Mouse (Mus musculus) MEL (cell line): ENCODE data around the gene Tmem107. TPM values are rescaled to one million over a fixed set of nuclear protein-coding genes. Genes with fewer than 3 reads are reported as not detected.

Experiments
- DNase-seq: peaks from one replicate; pipeline ENCODE4 v3.0.0; 2011; ENCODE audit warnings: low read depth, low spot score
- H3K27ac ChIP-seq: 2 replicates; pipeline ENCODE4 v1.5.1; 2012; ENCODE audit warnings: low read depth, mild to moderate bottlenecking, control low read depth, low read length, moderate library complexity; ENCODE audit not compliant: control insufficient read depth
- H3K27me3 ChIP-seq, 2 experiments: fragments of 150-350 bp in 1 of 2; sonication (generic) in 1 of 2; 2 replicates each; pipeline ENCODE4 v1.6.1; 2012; ENCODE audit warnings: low read length in 2 of 2, mild to moderate bottlenecking in 2 of 2, improper control_type of control experiment in 1 of 2, moderate library complexity in 1 of 2; ENCODE audit not compliant: insufficient read depth in 2 of 2, control insufficient read depth in 1 of 2
- H3K36me3 ChIP-seq, 2 experiments: 2 replicates each; pipeline ENCODE4 v1.6.1; 2012 to 2014; ENCODE audit warnings: low read length in 2 of 2, improper control_type of control experiment in 1 of 2, inconsistent platforms in 1 of 2, mild to moderate bottlenecking in 1 of 2; ENCODE audit not compliant: insufficient read depth in 2 of 2, control insufficient read depth in 1 of 2
- H3K4me1 ChIP-seq, 2 experiments: fragments of 150-350 bp in 1 of 2; sonication (generic) in 1 of 2; 2 replicates each; pipeline ENCODE4 v1.6.1; 2012; ENCODE audit warnings: low read length in 2 of 2, improper control_type of control experiment in 1 of 2, mild to moderate bottlenecking in 1 of 2; ENCODE audit not compliant: insufficient read depth in 2 of 2, control insufficient read depth in 1 of 2
- H3K4me3 ChIP-seq, 2 experiments: fragments of 150-350 bp in 1 of 2; sonication (generic) in 1 of 2; 2 replicates each; pipeline ENCODE4 v1.5.1; 2012; ENCODE audit warnings: low read depth in 2 of 2, low read length in 2 of 2, mild to moderate bottlenecking in 2 of 2, moderate library complexity in 2 of 2, control low read depth in 1 of 2, improper control_type of control experiment in 1 of 2; ENCODE audit not compliant: control insufficient read depth in 1 of 2, insufficient read depth in 1 of 2
- H3K79me2 ChIP-seq: 2 replicates; pipeline ENCODE4 v1.6.1; 2012; ENCODE audit warnings: mild to moderate bottlenecking, low read length, moderate library complexity; ENCODE audit not compliant: control insufficient read depth, poor library complexity, insufficient read depth
- H3K9ac ChIP-seq: 2 replicates; pipeline ENCODE4 v1.6.1; 2012; ENCODE audit warnings: low read depth, mild to moderate bottlenecking, control low read depth, low read length, moderate library complexity; ENCODE audit not compliant: control insufficient read depth, poor library complexity, severe bottlenecking
- H3K9me3 ChIP-seq: fragments of 150-350 bp; sonication (generic); replicated peaks from 2 replicates; pipeline ENCODE4 v1.6.1; 2012; ENCODE audit warnings: mild to moderate bottlenecking, low read length, improper control_type of control experiment, moderate library complexity; ENCODE audit not compliant: insufficient read depth
- BHLHE40 ChIP-seq: IDR thresholded peaks from 2 replicates; pipeline ENCODE4 v1.6.1; 2012; ENCODE audit warnings: low read depth, mild to moderate bottlenecking, inconsistent platforms, low read length, improper control_type of control experiment, borderline replicate concordance
- EP300 ChIP-seq, 2 experiments: IDR thresholded peaks; 2 replicates each; pipeline ENCODE4 v1.6.1; 2011; ENCODE audit warnings: improper control_type of control experiment in 2 of 2, low read length in 2 of 2, low read depth in 1 of 2, mild to moderate bottlenecking in 1 of 2
- ETS1 ChIP-seq: IDR thresholded peaks from 2 replicates; pipeline ENCODE4 v1.6.1; 2012; ENCODE audit warnings: low read depth, mild to moderate bottlenecking, inconsistent platforms, low read length, improper control_type of control experiment, moderate library complexity
- GABPA ChIP-seq: IDR thresholded peaks from 2 replicates; pipeline ENCODE4 v1.6.1; 2012; ENCODE audit warnings: low read depth, mild to moderate bottlenecking, inconsistent platforms, low read length, improper control_type of control experiment, moderate library complexity
- GATA1 ChIP-seq: IDR thresholded peaks from 2 replicates; pipeline ENCODE4 v1.6.1; 2011; ENCODE audit warnings: low read depth, low read length, improper control_type of control experiment
- HCFC1 ChIP-seq: IDR thresholded peaks from 2 replicates; pipeline ENCODE4 v1.6.1; 2012; ENCODE audit warnings: low read depth, mild to moderate bottlenecking, inconsistent platforms, low read length, improper control_type of control experiment, moderate library complexity
- MAFK ChIP-seq: IDR thresholded peaks from 2 replicates; pipeline ENCODE4 v1.6.1; 2011; ENCODE audit warnings: low read depth, mild to moderate bottlenecking, low read length, improper control_type of control experiment, borderline replicate concordance
- MAX ChIP-seq: IDR thresholded peaks from 2 replicates; pipeline ENCODE4 v1.6.1; 2011; ENCODE audit warnings: low read length, improper control_type of control experiment
- MAZ ChIP-seq: IDR thresholded peaks from 2 replicates; pipeline ENCODE4 v1.6.1; 2012; ENCODE audit warnings: low read depth, mild to moderate bottlenecking, inconsistent platforms, low read length, improper control_type of control experiment
- MEF2A ChIP-seq: IDR thresholded peaks from 2 replicates; pipeline ENCODE4 v1.6.1; 2014; ENCODE audit warnings: low read depth, mild to moderate bottlenecking, inconsistent platforms, low read length, improper control_type of control experiment; ENCODE audit not compliant: poor library complexity, insufficient replicate concordance, severe bottlenecking; ENCODE audit errors: extremely low read depth
- MXI1 ChIP-seq: IDR thresholded peaks from 2 replicates; pipeline ENCODE4 v1.6.1; 2011; ENCODE audit warnings: mild to moderate bottlenecking, low read depth, low read length, improper control_type of control experiment
- MYC ChIP-seq: IDR thresholded peaks from 2 replicates; pipeline ENCODE4 v1.6.1; 2011; ENCODE audit warnings: low read depth, mild to moderate bottlenecking, low read length, improper control_type of control experiment, moderate library complexity
- NELFE ChIP-seq: IDR thresholded peaks from 2 replicates; pipeline ENCODE4 v1.6.1; 2011; ENCODE audit warnings: low read depth, low read length, improper control_type of control experiment
- NRF1 ChIP-seq: IDR thresholded peaks from 2 replicates; pipeline ENCODE4 v1.6.1; 2014; ENCODE audit warnings: low read depth, mild to moderate bottlenecking, inconsistent platforms, low read length, improper control_type of control experiment, moderate library complexity; ENCODE audit not compliant: poor library complexity, insufficient read depth, severe bottlenecking
- POLR2A ChIP-seq, 2 experiments: IDR thresholded peaks; 2 replicates each; pipeline ENCODE4 v1.6.1; 2011 to 2012; ENCODE audit warnings: low read length in 2 of 2, mild to moderate bottlenecking in 2 of 2, control low read depth in 1 of 2, improper control_type of control experiment in 1 of 2, low read depth in 1 of 2, moderate library complexity in 1 of 2; ENCODE audit not compliant: control insufficient read depth in 1 of 2, insufficient read depth in 1 of 2, poor library complexity in 1 of 2
- POLR2AphosphoS2 ChIP-seq: IDR thresholded peaks from 2 replicates; pipeline ENCODE4 v1.6.1; 2011; ENCODE audit warnings: low read length, improper control_type of control experiment
- POLR2AphosphoS5 ChIP-seq: IDR thresholded peaks from 2 replicates; pipeline ENCODE4 v1.6.1; 2012; ENCODE audit warnings: low read depth, borderline replicate concordance, mild to moderate bottlenecking, inconsistent platforms, low read length, moderate library complexity, mixed read lengths
- RCOR1 ChIP-seq: IDR thresholded peaks from 2 replicates; pipeline ENCODE4 v1.6.1; 2012; ENCODE audit warnings: low read depth, mild to moderate bottlenecking, inconsistent platforms, low read length, improper control_type of control experiment
- SIN3A ChIP-seq: IDR thresholded peaks from 2 replicates; pipeline ENCODE4 v1.6.1; 2012; ENCODE audit warnings: low read length, improper control_type of control experiment, inconsistent platforms
- SMC3 ChIP-seq: IDR thresholded peaks from 2 replicates; pipeline ENCODE4 v1.6.1; 2011; ENCODE audit warnings: low read depth, low read length, improper control_type of control experiment
- TAL1 ChIP-seq: IDR thresholded peaks from 2 replicates; pipeline ENCODE4 v1.6.1; 2012; ENCODE audit warnings: mild to moderate bottlenecking, inconsistent platforms, low read length, moderate library complexity, mixed read lengths
- TCF12 ChIP-seq: IDR thresholded peaks from 2 replicates; pipeline ENCODE4 v1.6.1; 2014; ENCODE audit warnings: low read depth, mild to moderate bottlenecking, inconsistent platforms, low read length, improper control_type of control experiment, moderate library complexity
- USF1 ChIP-seq: IDR thresholded peaks from 2 replicates; pipeline ENCODE4 v1.6.1; 2014; ENCODE audit warnings: low read depth, mild to moderate bottlenecking, inconsistent platforms, low read length, improper control_type of control experiment, moderate library complexity
- USF2 ChIP-seq, 2 experiments: IDR thresholded peaks; 2 replicates each; pipeline ENCODE4 v1.6.1; 2011 to 2012; ENCODE audit warnings: improper control_type of control experiment in 2 of 2, low read length in 2 of 2, borderline replicate concordance in 1 of 2, inconsistent platforms in 1 of 2, low read depth in 1 of 2, mild to moderate bottlenecking in 1 of 2; ENCODE audit not compliant: insufficient read depth in 1 of 2
- ZC3H11A ChIP-seq: IDR thresholded peaks from 2 replicates; pipeline ENCODE4 v1.6.1; 2012; ENCODE audit warnings: low read depth, mild to moderate bottlenecking, inconsistent platforms, low read length, improper control_type of control experiment
- ZKSCAN1 ChIP-seq: IDR thresholded peaks from 2 replicates; pipeline ENCODE4 v1.6.1; 2012; ENCODE audit warnings: low read depth, mild to moderate bottlenecking, inconsistent platforms, low read length, improper control_type of control experiment, moderate library complexity
- ZMIZ1 ChIP-seq: IDR thresholded peaks from 2 replicates; pipeline ENCODE4 v1.6.1; 2012; ENCODE audit warnings: low read depth, mild to moderate bottlenecking, inconsistent platforms, low read length, improper control_type of control experiment, moderate library complexity
- ZNF384 ChIP-seq: IDR thresholded peaks from 2 replicates; pipeline ENCODE4 v1.6.1; 2012; ENCODE audit warnings: low read depth, mild to moderate bottlenecking, inconsistent platforms, low read length, improper control_type of control experiment
- polyA plus RNA-seq, 2 experiments: library from polyadenylated mRNA; stranded (reverse) in 1 of 2; unstranded in 1 of 2; fragments of >175 nt in 1 of 2; fragments of >200 nt in 1 of 2; gene quantifications; 2 replicates each; pipeline versions ENCODE4 v1.2.1 to v1.2.4; 2012; ENCODE audit warnings: low replicate concordance in 2 of 2, low read depth in 1 of 2; ENCODE audit not compliant: insufficient read length in 2 of 2, insufficient read depth in 1 of 2, missing spikeins in 1 of 2
- total RNA-seq: library from RNA; depleted of rRNA; stranded (reverse); fragments of 300-350 nt; gene quantifications from 2 replicates; pipeline ENCODE4 v1.2.3, GENCODE M21; 2012

The Tmem107 gene
- total and polyA plus RNA-seq, 3 experiments, result 47.0 to 79.5 TPM; not detected in 1

- peak; percentile 99 for DNase-seq
- H3K4me1 ChIP-seq, result peaks cover 17 to 21% of the 10 kb centered on the region in 2 experiments
- H3K9me3 ChIP-seq, result no peaks in the 10 kb centered on the region
- H3K27me3 ChIP-seq, result no peaks in the 10 kb centered on the region
- peak overlapping the region; percentile 54 to 61 for H3K4me3 ChIP-seq
- H3K9ac ChIP-seq, result peak overlapping the region; percentile 72
- peaks cover 3 to 13% of the 10 kb centered on the region in 2 experiments for H3K36me3 ChIP-seq
- peak overlapping the region; percentile 88 for H3K27ac ChIP-seq
- TF ChIP-seq TAL1 (no peak), POLR2AphosphoS2 (no peak; the same call in 1 of the 2 replicates), USF1 (peak; percentile 95), POLR2A (IDR thresholded peaks at IDR 0.05; ENCODE audit: control insufficient read depth in 1 of 2, insufficient read depth in 1 of 2, low read depth in 1 of 2, low read length in 2 of 2, poor library complexity in 1 of 2) (peak in 1 of 2 experiments; percentile 54; a peak in 1 of 4 replicates), SIN3A (peak; percentile 97), EP300 (IDR thresholded peaks at IDR 0.05; ENCODE audit: low read depth in 1 of 2, low read length in 2 of 2) (peak; percentile 14 to 76), MAFK (peak; percentile 22; the same call in 1 of the 2 replicates), BHLHE40 (peak; percentile 88), ZKSCAN1 (no peak), ETS1 (peak; percentile 99), MAZ (peak; percentile 98), HCFC1 (peak; percentile 69), MYC (peak; percentile 80), MXI1 (peak; percentile 95), ZNF384 (peak; percentile 61; the same call in 1 of the 2 replicates), GABPA (no peak), MAX (peak; percentile 93), NRF1 (peak; percentile 46; the same call in 1 of the 2 replicates), RCOR1 (peak; percentile 55; the same call in 1 of the 2 replicates), USF2 (IDR thresholded peaks at IDR 0.05; ENCODE audit: borderline replicate concordance in 1 of 2, insufficient read depth in 1 of 2, low read depth in 1 of 2, low read length in 2 of 2) (peak; percentile 54 to 78), GATA1 (no peak), ZMIZ1 (no peak), SMC3 (no peak), NELFE (peak; percentile 28), TCF12 (peak; percentile 63), POLR2AphosphoS5 (peak; percentile 73; the same call in 1 of the 2 replicates), ZC3H11A (peak; percentile 33; the same call in 1 of the 2 replicates), MEF2A (peak; percentile 47; the same call in 1 of the 2 replicates)
- H3K79me2 ChIP-seq, result peaks cover 17% of the 10 kb centered on the region
These were observed 26.6 kb downstream of the Tmem107 start for GRCm38 (mm10) chr11:69096987-69097900.
